Mouse (Mus musculus) intestine, embryonic 16.5 days (tissue): ENCODE data around the gene Sec11a. TPM values are rescaled to one million over a fixed set of nuclear protein-coding genes. Genes with fewer than 3 reads are reported as not detected.

Experiments
- ATAC-seq: fragments of 200-750 bp; cut with Nextera tagmentation; 2 replicates; pipeline ENCODE4 v1.8.0; 2017; ENCODE audit warnings: moderate TSS enrichment, moderate library complexity
- H3K27ac ChIP-seq: fragments of 300-500 bp; sonication (generic); 2 replicates; pipeline ENCODE4 v1.5.1; 2014; ENCODE audit warnings: mild to moderate bottlenecking, low read length
- H3K27me3 ChIP-seq: fragments of 300-500 bp; sonication (generic); replicated peaks from 2 replicates; pipeline ENCODE4 v1.6.1; 2014; ENCODE audit warnings: low read length, control low read depth, mixed read lengths; ENCODE audit not compliant: control insufficient read depth, insufficient read depth
- H3K36me3 ChIP-seq: fragments of 300-500 bp; sonication (generic); 2 replicates; pipeline ENCODE4 v1.6.1; 2014; ENCODE audit warnings: low read length, control low read depth; ENCODE audit not compliant: control insufficient read depth, insufficient read depth
- H3K4me1 ChIP-seq: fragments of 300-500 bp; sonication (generic); 2 replicates; pipeline ENCODE4 v1.6.1; 2014; ENCODE audit warnings: low read length, control low read depth, mixed read lengths; ENCODE audit not compliant: control insufficient read depth, insufficient read depth
- H3K4me2 ChIP-seq: fragments of 300-500 bp; sonication (generic); 2 replicates; pipeline ENCODE4 v1.6.1; 2014; ENCODE audit warnings: low read depth, low read length, control low read depth
- H3K4me3 ChIP-seq: fragments of 300-500 bp; sonication (generic); 2 replicates; pipeline ENCODE4 v1.5.1; 2014; ENCODE audit warnings: mild to moderate bottlenecking, low read length
- H3K9ac ChIP-seq: fragments of 300-500 bp; sonication (generic); 2 replicates; pipeline ENCODE4 v1.6.1; 2014; ENCODE audit warnings: low read depth, low read length
- H3K9me3 ChIP-seq: fragments of 300-500 bp; sonication (generic); 2 replicates; pipeline ENCODE4 v1.6.1; 2016; ENCODE audit warnings: low read length, control low read depth; ENCODE audit not compliant: control insufficient read depth
- WGBS: fragments of 180-500 bp; shearing (Covaris S2); extraction: QIAGEN DNeasy Blood & Tissue Kit; methylation state at CpG from one replicate; pipeline ENCODE4 v1.1.7; 2014; 5-methylcytosine and 5-hydroxymethylcytosine counted together
- polyA plus RNA-seq: library from polyadenylated mRNA; unstranded; fragments of >200 nt; fragmentation: Nextera tagmentation; extraction: Ambion mirVana; gene quantifications from 2 replicates; pipeline ENCODE4 v1.2.1, GENCODE M21; 2015

The Sec11a gene
- polyA plus RNA-seq, 1 experiment from 2014 or later = 256 TPM

DNA sequence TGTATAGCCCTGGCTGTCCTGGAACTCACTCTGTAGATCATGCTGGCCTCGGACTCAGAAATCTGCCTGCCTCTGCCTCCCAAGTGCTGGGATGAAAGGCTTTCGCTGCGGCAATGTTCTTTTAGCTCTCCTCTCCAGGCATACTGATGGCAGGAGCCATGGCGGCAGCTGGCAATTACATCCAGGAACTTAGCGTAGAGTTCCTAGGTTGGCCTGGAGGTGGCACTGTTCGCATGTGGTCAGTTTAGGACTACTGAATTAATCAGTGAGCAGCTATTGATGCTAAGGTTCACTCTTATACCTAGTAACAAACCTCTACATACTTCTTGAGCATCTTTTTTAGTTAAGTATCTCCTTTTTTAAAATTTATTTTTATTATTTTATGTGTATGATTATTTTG, 90.4 kb downstream of the Sec11a start:
- Histone ChIP-seq H3K36me3 (no peaks in the 10 kb centered on the region), H3K27ac (no peak overlapping the region), H3K9ac (no peak overlapping the region), H3K27me3 (no peaks in the 10 kb centered on the region), H3K4me1 (peaks cover 6% of the 10 kb centered on the region; the same call in 1 of the 2 replicates), H3K4me2 (no peak overlapping the region), H3K4me3 (no peak overlapping the region), H3K9me3 (no peaks in the 10 kb centered on the region; the same call in 1 of the 2 replicates)
- no peak for ATAC-seq
- WGBS = 19% methylated on average over 6 of the region's 6 CpGs

DNA sequence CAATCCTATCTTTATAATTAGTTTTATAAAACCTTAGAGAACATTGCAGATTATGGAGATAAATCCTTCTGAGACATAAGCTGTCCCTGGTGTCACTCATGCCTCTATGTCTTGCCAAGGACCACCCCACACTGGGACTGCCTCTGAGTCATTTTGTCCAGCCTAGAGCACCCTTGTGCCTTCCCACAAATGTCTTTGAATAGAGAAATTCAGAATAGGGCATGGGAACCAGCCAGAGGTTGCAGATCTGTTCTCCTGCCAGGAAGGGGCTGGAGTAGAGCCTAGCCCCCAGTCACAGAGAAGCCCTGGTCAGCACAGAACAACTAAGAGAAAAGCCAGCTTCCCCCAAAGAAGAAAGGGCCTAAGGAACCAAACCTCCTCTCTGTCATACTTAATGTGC, 92.3 kb downstream of the Sec11a start:
- no peak overlapping the region for H3K27ac ChIP-seq
- no peak overlapping the region for H3K4me3 ChIP-seq
- no peaks in the 10 kb centered on the region for H3K36me3 ChIP-seq
- H3K4me2 ChIP-seq = no peak overlapping the region
- no peaks in the 10 kb centered on the region for H3K4me1 ChIP-seq
- no peaks in the 10 kb centered on the region; the same call in 1 of the 2 replicates for H3K9me3 ChIP-seq
- no peaks in the 10 kb centered on the region for H3K27me3 ChIP-seq
- no peak for ATAC-seq
- H3K9ac ChIP-seq = no peak overlapping the region

Other genes with a start within 250 kb of the Sec11a start
- 64.3 and 66.2 TPM in 2 replicates for gene Iqgap1, start 121.8 kb downstream of the Sec11a start, polyA plus RNA-seq
- gene Zscan2, start 86.9 kb downstream of the Sec11a start, polyA plus RNA-seq = 1.4 TPM in 2 replicates
- gene Wdr73, start 46.5 kb downstream of the Sec11a start, polyA plus RNA-seq = 27.8 and 33.4 TPM in 2 replicates
- gene Nmb, start 42.7 kb downstream of the Sec11a start, polyA plus RNA-seq = 3.9 and 4.1 TPM in 2 replicates
- 9.9 and 12.4 TPM in 2 replicates for gene Zfp592, start 45.9 kb upstream of the Sec11a start, polyA plus RNA-seq
- gene Alpk3, start 109.8 kb upstream of the Sec11a start, polyA plus RNA-seq = 8.4 and 12.5 TPM in 2 replicates
- 9.1 and 9.5 TPM in 2 replicates for gene Slc28a1, start 167.0 kb upstream of the Sec11a start, polyA plus RNA-seq